Mouse (Mus musculus) liver, embryonic 13.5 days (tissue): ENCODE data around the gene Nxph1. TPM values are rescaled to one million over a fixed set of nuclear protein-coding genes. Genes with fewer than 3 reads are reported as not detected.

Experiments
- ATAC-seq: fragments of 200-750 bp; cut with Nextera tagmentation; 2 replicates; pipeline ENCODE4 v1.8.0; 2017; ENCODE audit warnings: low read depth, mild to moderate bottlenecking, moderate number of reproducible peaks, moderate library complexity
- DNase-seq: peaks from one replicate; pipeline ENCODE4 v3.0.0; 2022
- H3K27ac ChIP-seq: fragments of 300-500 bp; sonication (generic); 2 replicates; pipeline ENCODE4 v1.5.1; 2015; ENCODE audit warnings: moderate library complexity, mild to moderate bottlenecking, inconsistent platforms
- H3K27me3 ChIP-seq: fragments of 300-500 bp; sonication (generic); 2 replicates; pipeline ENCODE4 v1.6.1; 2015; ENCODE audit warnings: mild to moderate bottlenecking, inconsistent platforms
- H3K36me3 ChIP-seq: fragments of 300-500 bp; sonication (generic); 2 replicates; pipeline ENCODE4 v1.6.1; 2015; ENCODE audit warnings: mild to moderate bottlenecking, inconsistent platforms
- H3K4me1 ChIP-seq: fragments of 300-500 bp; sonication (generic); replicated peaks from 2 replicates; pipeline ENCODE4 v1.6.1; 2015; ENCODE audit warnings: inconsistent platforms
- H3K4me2 ChIP-seq: fragments of 300-500 bp; sonication (generic); 2 replicates; pipeline ENCODE4 v1.6.1; 2015; ENCODE audit warnings: inconsistent platforms, mild to moderate bottlenecking, moderate library complexity
- H3K4me3 ChIP-seq: fragments of 300-500 bp; sonication (generic); replicated peaks from 2 replicates; pipeline ENCODE4 v1.5.1; 2015; ENCODE audit warnings: mild to moderate bottlenecking, inconsistent platforms
- H3K9ac ChIP-seq: fragments of 300-500 bp; sonication (generic); 2 replicates; pipeline ENCODE4 v1.6.1; 2015; ENCODE audit warnings: mild to moderate bottlenecking, inconsistent platforms
- H3K9me3 ChIP-seq: fragments of 300-500 bp; sonication (generic); replicated peaks from 2 replicates; pipeline ENCODE4 v1.6.1; 2016; ENCODE audit warnings: inconsistent platforms
- WGBS: fragments of 180-500 bp; shearing (Covaris S2); methylation state at CpG from one replicate; pipeline ENCODE4 v1.1.7; 2015; ENCODE audit not compliant: insufficient replicate concordance; 5-methylcytosine and 5-hydroxymethylcytosine counted together
- polyA plus RNA-seq: library from polyadenylated mRNA; unstranded; fragments of >200 nt; fragmentation: Nextera tagmentation; extraction: Ambion mirVana; gene quantifications from 2 replicates; pipeline ENCODE4 v1.2.1, GENCODE M21; 2015

Nxph1 gene
- polyA plus RNA-seq = 0.07 and 0.08 TPM in 2 replicates

DNA sequence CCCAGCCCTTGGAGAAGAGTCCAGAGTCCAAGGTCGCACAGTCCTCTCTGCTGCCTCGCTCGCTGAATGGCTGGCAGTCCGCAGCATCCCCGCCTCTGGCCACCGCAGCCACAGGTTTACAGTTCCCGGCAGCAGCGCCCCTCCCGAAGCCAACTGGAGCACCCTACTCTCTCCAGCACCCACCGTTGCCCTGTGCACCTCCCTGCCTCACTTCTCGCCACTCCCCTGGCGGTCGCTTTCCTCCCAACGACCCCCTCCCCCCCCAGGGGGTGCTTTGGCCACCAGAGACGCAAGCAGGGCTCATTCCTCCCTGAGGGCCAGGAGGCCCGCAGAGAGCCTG lies at the start of gene Nxph1:
Gene Nxph1 (plus strand): TSS at position 301 of the 340 bp plus-strand sequence.
- no peaks in the 10 kb centered on the region for H3K9me3 ChIP-seq
- H3K9ac ChIP-seq = no peak within 1 kb of the TSS
- H3K4me2 ChIP-seq = peak within 1 kb of the TSS; percentile 28; the same call in 1 of the 2 replicates
- H3K4me3 ChIP-seq = peak within 1 kb of the TSS; percentile 26
- H3K27me3 ChIP-seq = peaks cover 64% of the 10 kb centered on the region
- no peak for DNase-seq
- no peaks in the 10 kb centered on the region for H3K4me1 ChIP-seq
- no peak for ATAC-seq
- no peaks in the 10 kb centered on the region for H3K36me3 ChIP-seq
- WGBS = 2% methylated on average over 16 of the region's 16 CpGs
- H3K27ac ChIP-seq = no peak within 1 kb of the TSS

DNA sequence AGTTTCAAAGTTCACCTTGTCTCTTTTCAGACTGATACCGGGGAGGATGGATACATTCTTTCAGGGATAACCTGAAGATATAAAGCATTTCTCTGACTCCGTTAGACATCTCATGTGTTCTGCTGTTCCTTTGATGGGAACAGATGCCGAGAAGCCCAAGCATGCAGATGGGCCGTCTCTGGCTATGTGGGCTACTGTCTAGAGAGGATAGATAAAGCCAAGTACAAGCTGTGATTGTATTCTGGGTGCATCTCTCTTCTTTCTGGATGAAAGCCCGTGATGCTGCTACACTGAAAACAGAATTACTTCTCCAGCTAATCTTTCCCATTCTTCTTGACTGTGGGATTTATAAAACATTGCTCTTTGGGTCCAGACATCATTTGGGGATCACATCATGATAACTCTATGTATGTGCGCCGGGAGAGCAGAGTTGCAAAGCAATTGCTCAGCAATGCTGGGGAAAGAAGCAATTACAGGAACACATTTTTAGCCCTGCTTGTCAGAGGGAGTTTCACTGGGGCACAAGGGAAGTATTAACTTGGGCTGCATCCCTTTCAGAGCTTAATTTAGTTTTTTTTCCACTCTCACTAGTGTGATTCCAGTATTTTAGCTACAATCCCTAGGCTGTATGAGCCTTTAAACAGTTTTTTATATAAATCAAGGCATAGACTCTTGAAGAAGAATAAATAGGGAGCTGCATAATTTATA lies 48.1 kb upstream of the Nxph1 start:
- no peaks in the 10 kb centered on the region for H3K36me3 ChIP-seq
- no peaks in the 10 kb centered on the region for H3K4me1 ChIP-seq
- H3K9ac ChIP-seq = no peak overlapping the region
- H3K27ac ChIP-seq = no peak overlapping the region
- H3K27me3 ChIP-seq = no peaks in the 10 kb centered on the region
- DNase-seq = no peak
- H3K4me2 ChIP-seq = no peak overlapping the region
- no peak overlapping the region for H3K4me3 ChIP-seq
- ATAC-seq = no peak
- WGBS = 63% methylated on average over 7 of the region's 7 CpGs
- H3K9me3 ChIP-seq = no peaks in the 10 kb centered on the region

DNA sequence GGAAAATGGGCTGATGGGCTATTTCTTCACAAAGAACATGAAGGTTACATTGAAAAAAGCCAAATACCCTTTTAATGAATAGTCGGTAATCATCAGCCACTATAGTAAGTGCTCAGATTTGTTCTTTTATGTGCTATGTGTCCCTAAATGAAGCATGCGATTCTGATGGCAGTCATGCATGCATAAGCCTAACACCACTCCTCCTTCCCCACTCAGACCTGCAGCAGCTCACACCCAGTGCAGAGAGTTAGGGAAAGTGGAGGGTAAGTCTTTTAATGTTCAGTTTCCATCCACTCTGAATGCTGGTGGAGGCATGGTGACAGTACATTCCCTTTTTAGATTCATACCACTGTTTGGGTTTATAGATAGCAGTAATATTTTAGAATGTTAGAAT lies 47.5 kb upstream of the Nxph1 start:
- no peaks in the 10 kb centered on the region for H3K9me3 ChIP-seq
- H3K27ac ChIP-seq = no peak overlapping the region
- no peak overlapping the region for H3K9ac ChIP-seq
- no peaks in the 10 kb centered on the region for H3K27me3 ChIP-seq
- no peaks in the 10 kb centered on the region for H3K36me3 ChIP-seq
- ATAC-seq (no peak), DNase-seq (no peak)
- no peak overlapping the region for H3K4me3 ChIP-seq
- H3K4me1 ChIP-seq = no peaks in the 10 kb centered on the region
- WGBS = 73% methylated on average over 2 of the region's 2 CpGs
- H3K4me2 ChIP-seq = no peak overlapping the region

DNA sequence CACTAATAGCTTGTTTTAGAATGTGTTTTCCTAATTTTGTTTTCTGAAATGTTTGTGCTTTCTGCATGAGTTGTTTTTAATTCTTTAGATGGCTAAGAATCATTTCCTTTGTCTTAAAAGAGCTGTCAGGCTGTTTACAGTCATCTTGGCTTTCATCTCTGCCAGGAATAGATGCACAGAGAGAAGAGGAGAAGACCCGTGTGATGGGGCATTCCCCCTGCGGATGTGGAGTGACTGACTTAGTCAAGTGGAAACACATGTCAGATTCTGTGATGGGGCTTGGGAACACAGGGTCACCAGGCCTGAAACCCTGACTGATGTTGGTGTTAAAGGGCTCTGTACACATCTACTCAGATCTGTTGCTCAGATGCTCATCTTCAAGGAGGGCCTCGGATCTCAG lies 40.3 kb upstream of the Nxph1 start:
- Histone ChIP-seq H3K27ac (no peak overlapping the region), H3K9me3 (no peaks in the 10 kb centered on the region), H3K4me2 (no peak overlapping the region), H3K9ac (no peak overlapping the region), H3K4me3 (no peak overlapping the region), H3K36me3 (no peaks in the 10 kb centered on the region), H3K27me3 (no peaks in the 10 kb centered on the region), H3K4me1 (no peaks in the 10 kb centered on the region)
- DNase-seq (no peak), ATAC-seq (no peak)
- WGBS = 66% methylated on average over 3 of the region's 3 CpGs

DNA sequence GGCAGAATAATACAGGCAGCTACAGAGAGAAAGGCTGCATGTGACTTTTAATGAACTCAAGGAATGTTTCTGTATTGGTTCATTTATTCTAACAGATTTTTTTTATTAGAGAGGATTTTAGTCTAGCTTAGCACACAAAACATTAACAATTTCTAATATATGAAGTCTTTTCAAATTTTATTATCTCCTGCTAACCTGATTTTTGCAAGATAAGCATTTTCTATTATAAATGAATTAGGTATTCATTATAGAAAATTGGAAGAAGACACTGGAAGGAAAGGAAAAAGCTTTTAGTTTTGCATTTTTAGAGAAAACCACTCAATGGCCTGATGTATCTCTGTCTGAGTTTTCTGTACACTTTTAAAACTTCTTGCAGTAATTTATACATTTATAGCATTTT lies 34.8 kb upstream of the Nxph1 start:
- Histone ChIP-seq H3K4me1 (no peaks in the 10 kb centered on the region), H3K27ac (no peak overlapping the region), H3K36me3 (no peaks in the 10 kb centered on the region), H3K9ac (no peak overlapping the region), H3K27me3 (no peaks in the 10 kb centered on the region), H3K4me3 (no peak overlapping the region), H3K9me3 (no peaks in the 10 kb centered on the region), H3K4me2 (no peak overlapping the region)
- no peak for ATAC-seq
- DNase-seq = no peak

DNA sequence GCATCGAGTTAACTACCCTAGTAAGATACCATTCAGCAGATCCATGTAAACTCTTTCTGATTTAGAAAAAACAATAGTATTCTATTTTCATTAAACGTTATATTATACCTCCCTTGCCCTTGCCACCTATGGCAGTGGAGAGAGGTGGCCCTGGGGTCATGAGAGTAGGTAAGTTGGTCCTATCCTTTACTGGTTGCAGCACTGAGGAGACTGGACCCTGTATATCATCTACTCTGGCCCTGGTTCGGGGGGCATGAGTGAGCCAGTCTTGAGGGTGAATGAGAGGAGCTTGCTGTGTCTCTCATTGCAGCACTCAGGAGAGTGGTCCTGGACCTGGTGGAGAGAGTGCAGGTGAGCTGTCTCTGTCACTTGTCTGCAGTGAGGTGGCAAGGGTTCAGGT lies 33.5 kb upstream of the Nxph1 start:
- Histone ChIP-seq H3K9me3 (no peaks in the 10 kb centered on the region), H3K4me3 (no peak overlapping the region), H3K4me1 (no peaks in the 10 kb centered on the region), H3K4me2 (no peak overlapping the region), H3K27ac (no peak overlapping the region), H3K9ac (no peak overlapping the region), H3K27me3 (no peaks in the 10 kb centered on the region), H3K36me3 (no peaks in the 10 kb centered on the region)
- ATAC-seq (no peak), DNase-seq (no peak)
- WGBS = 39% methylated on average over 3 of the region's 3 CpGs

DNA sequence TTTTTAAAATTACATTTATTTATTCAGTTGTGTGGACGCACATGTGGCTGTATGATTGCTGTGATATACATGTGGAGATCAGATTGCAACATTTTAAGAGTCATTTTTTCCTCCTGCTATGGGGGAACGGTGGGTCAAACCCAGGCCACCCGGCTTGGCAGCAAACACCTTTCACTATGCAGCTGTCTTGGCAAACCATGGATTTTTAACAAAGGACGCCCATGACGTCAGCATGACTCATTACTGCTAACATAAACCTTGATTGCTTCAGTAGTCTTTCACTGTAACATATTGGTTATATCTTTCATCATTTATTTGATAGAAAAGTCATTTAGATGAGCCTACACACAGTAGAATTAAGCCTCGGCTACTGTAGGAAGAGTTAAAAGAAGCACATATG lies 23.8 kb upstream of the Nxph1 start:
- WGBS = 61% methylated on average over 6 of the region's 6 CpGs
- no peak overlapping the region for H3K9ac ChIP-seq
- H3K36me3 ChIP-seq = no peaks in the 10 kb centered on the region
- no peak for ATAC-seq
- H3K4me2 ChIP-seq = no peak overlapping the region
- no peak for DNase-seq
- no peak overlapping the region for H3K4me3 ChIP-seq
- H3K27ac ChIP-seq = no peak overlapping the region
- no peaks in the 10 kb centered on the region for H3K9me3 ChIP-seq
- no peaks in the 10 kb centered on the region for H3K27me3 ChIP-seq
- no peaks in the 10 kb centered on the region for H3K4me1 ChIP-seq

DNA sequence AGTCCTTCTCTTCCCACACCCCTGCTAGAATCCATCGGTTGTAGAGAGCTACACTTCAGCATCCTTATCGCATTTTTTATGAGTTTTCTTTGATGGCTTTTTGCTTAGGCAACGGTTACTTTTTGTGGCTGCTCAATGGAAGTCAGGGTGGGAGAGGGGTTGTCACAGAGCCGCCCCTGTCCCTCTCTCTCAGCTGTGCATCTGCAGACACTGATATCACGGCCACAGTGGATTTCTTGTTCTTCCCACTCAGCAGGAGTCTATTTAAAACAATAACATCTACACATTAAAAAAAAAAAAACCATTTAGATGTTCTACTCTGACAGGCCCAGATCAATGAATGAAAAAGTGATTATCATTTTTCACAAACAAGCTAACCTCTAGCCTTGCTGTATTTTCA lies 13.0 kb upstream of the Nxph1 start:
- no peaks in the 10 kb centered on the region for H3K36me3 ChIP-seq
- DNase-seq (no peak), ATAC-seq (no peak)
- no peaks in the 10 kb centered on the region for H3K4me1 ChIP-seq
- no peak overlapping the region for H3K9ac ChIP-seq
- H3K4me3 ChIP-seq = no peak overlapping the region
- no peak overlapping the region for H3K27ac ChIP-seq
- WGBS = 33% methylated on average over 5 of the region's 5 CpGs
- no peaks in the 10 kb centered on the region for H3K27me3 ChIP-seq
- no peaks in the 10 kb centered on the region for H3K9me3 ChIP-seq
- H3K4me2 ChIP-seq = no peak overlapping the region

DNA sequence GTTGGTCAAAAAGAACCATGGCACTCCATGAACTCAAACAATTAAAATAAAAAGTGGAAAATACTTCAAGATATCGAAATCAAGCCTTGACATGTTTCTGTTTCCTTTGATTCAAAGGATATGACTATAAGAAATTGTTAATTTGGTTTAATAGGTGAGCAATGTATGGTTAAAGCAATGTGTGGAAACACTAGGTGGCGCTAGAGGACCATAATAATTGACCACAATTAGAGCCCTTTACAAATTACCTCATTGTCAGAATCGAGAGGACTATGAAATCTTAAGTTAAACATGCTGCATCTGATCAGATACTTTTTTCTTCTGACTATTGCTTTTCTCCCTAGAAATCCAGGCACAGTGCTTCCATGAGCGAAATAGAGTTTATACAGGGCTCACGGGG lies 12.5 kb upstream of the Nxph1 start:
- no peak overlapping the region for H3K4me3 ChIP-seq
- 18% methylated on average over 5 of the region's 5 CpGs for WGBS
- no peaks in the 10 kb centered on the region for H3K9me3 ChIP-seq
- H3K4me2 ChIP-seq = no peak overlapping the region
- no peak overlapping the region for H3K27ac ChIP-seq
- no peaks in the 10 kb centered on the region for H3K36me3 ChIP-seq
- ATAC-seq (no peak), DNase-seq (no peak)
- no peaks in the 10 kb centered on the region for H3K4me1 ChIP-seq
- no peak overlapping the region for H3K9ac ChIP-seq
- H3K27me3 ChIP-seq = no peaks in the 10 kb centered on the region

DNA sequence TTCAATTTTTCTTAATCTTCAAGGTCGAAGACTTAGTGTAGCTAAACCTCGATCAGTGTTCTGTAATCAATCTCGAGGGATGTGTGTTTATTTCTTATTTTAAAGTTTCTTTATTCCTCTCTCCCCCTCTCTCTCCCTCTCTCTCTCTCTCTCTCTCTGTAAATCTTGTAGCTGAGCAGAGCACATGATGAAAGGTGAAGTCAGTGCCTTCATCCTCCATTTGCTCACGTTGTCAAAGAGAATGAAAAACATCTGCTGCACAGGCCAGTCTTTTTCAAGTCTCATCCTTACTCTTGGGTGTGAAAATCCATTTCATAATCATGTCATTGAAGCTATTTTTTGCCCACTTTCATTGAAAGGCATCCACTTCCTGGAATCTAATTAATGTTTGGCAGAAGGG lies 12.1 kb upstream of the Nxph1 start:
- Histone ChIP-seq H3K27me3 (no peaks in the 10 kb centered on the region), H3K4me2 (no peak overlapping the region), H3K4me3 (no peak overlapping the region), H3K4me1 (no peaks in the 10 kb centered on the region), H3K36me3 (no peaks in the 10 kb centered on the region), H3K9ac (no peak overlapping the region), H3K27ac (no peak overlapping the region), H3K9me3 (no peaks in the 10 kb centered on the region)
- WGBS = 14% methylated on average over 4 of the region's 4 CpGs
- no peak for ATAC-seq
- DNase-seq = no peak

DNA sequence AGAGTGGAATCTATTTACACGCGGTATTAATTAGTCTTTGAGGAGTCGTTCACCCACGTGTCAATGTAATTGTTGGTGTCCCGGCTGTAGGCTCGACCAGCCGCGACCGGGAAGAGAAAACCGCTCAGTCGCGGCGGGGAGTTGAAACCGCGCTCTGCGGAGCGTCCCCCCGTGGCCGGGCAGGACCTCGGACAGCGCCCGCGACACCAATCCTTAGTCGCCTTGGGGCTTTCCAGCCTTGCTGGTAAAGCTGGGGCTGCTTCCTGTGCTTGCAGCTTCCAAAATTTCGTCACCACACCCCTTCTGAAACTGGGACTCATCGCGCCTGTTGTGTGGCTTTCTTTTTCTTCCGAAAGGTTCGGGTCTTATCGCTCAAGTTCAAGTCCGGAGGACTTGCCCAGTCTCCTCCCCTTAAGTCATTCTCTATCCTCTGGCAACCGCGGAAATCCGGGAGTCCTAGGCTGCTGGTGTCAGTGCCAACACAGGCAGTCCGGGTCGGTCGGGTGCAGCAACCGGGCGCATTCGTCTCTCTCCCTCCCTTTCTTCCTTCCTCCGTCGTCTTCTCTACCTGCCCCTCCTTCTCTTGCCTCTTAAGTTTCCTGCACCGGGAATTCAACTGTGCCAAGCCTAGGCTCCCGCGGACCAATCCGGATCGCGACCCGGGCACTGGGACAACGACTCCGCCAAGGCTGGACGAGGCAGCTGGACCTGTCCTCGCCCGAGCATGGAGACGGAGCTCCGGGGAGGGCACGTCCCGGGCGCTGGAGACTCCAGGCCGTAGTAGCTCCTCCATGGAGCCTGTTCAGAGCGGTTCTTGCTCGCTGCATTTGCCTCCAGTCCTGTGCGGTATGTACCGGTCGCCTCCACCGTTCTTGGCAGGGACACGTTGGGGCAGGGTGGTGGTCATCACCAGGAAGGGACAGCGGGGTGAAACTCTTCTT lies 510 bp downstream of the Nxph1 start:
- Histone ChIP-seq H3K9ac (no peak overlapping the region), H3K9me3 (no peaks in the 10 kb centered on the region), H3K27ac (no peak overlapping the region), H3K4me1 (no peaks in the 10 kb centered on the region), H3K27me3 (peaks cover 67% of the 10 kb centered on the region), H3K36me3 (no peaks in the 10 kb centered on the region), H3K4me2 (peak overlapping the region; percentile 28; the same call in 1 of the 2 replicates), H3K4me3 (peak overlapping the region; percentile 26)
- 1% methylated on average over 68 of the region's 68 CpGs for WGBS
- DNase-seq (peak; percentile 13), ATAC-seq (no peak)
